ENCODE assay signal across 18 mouse cellular contexts in genomic region chr14:57283816-57284215, GRCm38 (mm10).
"Had no signal": no experiment of that assay in that cellular context is flagged by ENCODE, and none has a peak within 500 bp of the region (broad histone marks: within the 10 kb centered on the region; RNA-seq: fewer than 3 reads in every experiment).

No protein-coding gene starts in this region.

- H3K9ac ChIP-seq: lung, embryonic 15.5 days; midbrain, embryonic 13.5 days; midbrain, embryonic 15.5 days; neural tube, embryonic 13.5 days; neural tube, embryonic 15.5 days had no signal

- H3K4me3 ChIP-seq: lung, embryonic 15.5 days; midbrain, embryonic 10.5 days; midbrain, embryonic 13.5 days; midbrain, embryonic 15.5 days; myocyte; neural tube, embryonic 13.5 days; neural tube, embryonic 15.5 days had no signal

- H3K36me3 ChIP-seq: lung, embryonic 15.5 days; midbrain, embryonic 10.5 days; midbrain, embryonic 13.5 days; midbrain, embryonic 15.5 days; neural tube, embryonic 13.5 days; neural tube, embryonic 15.5 days had no signal

- H3K27me3 ChIP-seq: lung, embryonic 15.5 days; midbrain, embryonic 13.5 days; midbrain, embryonic 15.5 days; neural tube, embryonic 13.5 days; neural tube, embryonic 15.5 days had no signal

- H3K4me1 ChIP-seq: lung, embryonic 15.5 days; neural tube, embryonic 15.5 days had no signal

- H3K4me2 ChIP-seq: lung, embryonic 15.5 days; midbrain, embryonic 13.5 days; midbrain, embryonic 15.5 days; neural tube, embryonic 13.5 days; neural tube, embryonic 15.5 days had no signal

- ATAC-seq: lung, postnatal 0 days; midbrain, embryonic 13.5 days; midbrain, embryonic 15.5 days had no signal

- DNase-seq: lung, adult 18-20 months; lung, postnatal 4 days; retina, postnatal 1 day; right cerebral cortex, adult 18-20 months; right cerebral cortex, postnatal 25 days; right cerebral cortex, postnatal 4 days; spleen, adult 18-20 months; thymus, adult 18-20 months; thymus, postnatal 14 days; thymus, postnatal 36 days had no signal

- H3K27ac ChIP-seq: lung, embryonic 15.5 days; midbrain, embryonic 10.5 days; midbrain, embryonic 13.5 days; midbrain, embryonic 15.5 days; neural tube, embryonic 13.5 days; neural tube, embryonic 15.5 days had no signal

- H3K9me3 ChIP-seq: lung, embryonic 15.5 days; midbrain, embryonic 10.5 days; midbrain, embryonic 13.5 days; midbrain, embryonic 15.5 days; neural tube, embryonic 13.5 days; neural tube, embryonic 15.5 days had no signal
